Mouse (Mus musculus): ENCODE measurements around the gene Hsd11b2.

DNA sequence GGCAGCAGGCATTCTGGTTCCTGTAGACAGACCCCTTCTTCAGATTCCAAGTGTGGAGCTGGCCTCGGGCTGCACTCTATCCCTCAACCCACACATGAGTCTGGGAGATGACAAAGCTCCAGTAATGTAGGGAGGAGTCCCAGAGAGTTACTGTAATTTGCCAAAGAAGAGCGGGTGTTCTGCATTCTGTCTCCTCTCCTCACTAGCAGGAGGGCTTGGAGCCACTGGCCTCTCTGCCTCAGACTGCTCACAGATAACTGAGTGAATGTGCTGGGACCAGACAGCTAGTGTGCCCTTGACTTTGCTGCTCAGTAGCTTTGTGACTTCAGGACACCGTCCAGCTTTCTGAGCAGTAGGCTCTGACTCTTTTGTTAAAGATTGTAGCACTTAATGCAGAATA, 40.8 kb upstream of the Hsd11b2 start:
- TF ChIP-seq POLR2A (IDR thresholded peaks at IDR 0.05; ENCODE audit: insufficient read depth, low read length) (no peak), CTCF (IDR thresholded peaks at IDR 0.05; ENCODE audit: low read depth, low read length) (no peak)

Measured in ES-Bruce4 (cell line).